ENCODE assay signal across 7 mouse cellular contexts in genomic region chr7:66190385-66190784, GRCm38 (mm10).
DNase-seq lines count a peak whose midpoint lies in the region; ATAC-seq and TF ChIP-seq lines count a peak whose summit lies in the region.
"Not testable (repeated sequence)": the region's sequence is repeated elsewhere in the genome, so short reads cannot be mapped to it uniquely, and the experiment has no call there.

No protein-coding gene starts in this region.

- not testable (repeated sequence) for H3K4me3 ChIP-seq in G1E (ENCODE audit: low read depth, low read length); bone marrow, adult 2 months (replicated peaks; ENCODE audit: control insufficient read depth, low read depth, low read length); heart, adult 2 months; layer of hippocampus, adult 2 months; lung, adult 2 months (replicated peaks; ENCODE audit: extremely low read depth, low read depth, low read length); spleen, adult 2 months (ENCODE audit: extremely low read depth, insufficient read depth, insufficient read length)

- DNase-seq in A20 (ENCODE audit: low read depth, low spot score), result peak; percentile 35
- DNase-seq in G1E (ENCODE audit: low spot score); heart, adult 2 months; layer of hippocampus, adult 2 months (ENCODE audit: low spot score in 2 of 2); lung, adult 2 months; spleen, adult 2 months (ENCODE audit: low read depth in 1 of 2, low spot score in 2 of 2): not testable (repeated sequence)

- H3K4me1 ChIP-seq in G1E (ENCODE audit: insufficient read depth, low read depth, low read length), result peaks cover 79% of the 10 kb centered on the region
- not testable (repeated sequence) for H3K4me1 ChIP-seq in bone marrow, adult 2 months (ENCODE audit: control insufficient read depth, insufficient read depth, low read length); heart, adult 2 months (ENCODE audit: control insufficient read depth, insufficient read depth, low read length); lung, adult 2 months (ENCODE audit: control insufficient read depth, insufficient read depth, low read length)
- peaks cover 26% of the 10 kb centered on the region; the same call in 1 of the 2 replicates for H3K4me1 ChIP-seq in spleen, adult 2 months (ENCODE audit: control insufficient read depth, insufficient read depth, insufficient read length)

- TF ChIP-seq CTCF in G1E (IDR thresholded peaks at IDR 0.05; ENCODE audit: low read depth, low read length), result 0 out of 2 replicates have a peak, but pooled peaks have one; percentile 9
- peak; percentile 53 for TF ChIP-seq CTCF in bone marrow, adult 2 months (IDR thresholded peaks at IDR 0.05; ENCODE audit: control insufficient read depth, insufficient read depth, low read length)
- TF ChIP-seq CTCF in heart, adult 2 months (IDR thresholded peaks at IDR 0.05), result peak; percentile 42
- peak; percentile 63 for TF ChIP-seq CTCF in layer of hippocampus, adult 2 months (conservative IDR thresholded peaks at IDR 0.05)
- TF ChIP-seq CTCF in lung, adult 2 months (IDR thresholded peaks at IDR 0.05; ENCODE audit: insufficient read depth, low read length), result peak; percentile 27; the same call in 1 of the 2 replicates
- TF ChIP-seq CTCF in spleen, adult 2 months (IDR thresholded peaks at IDR 0.05; ENCODE audit: extremely low read depth, insufficient read depth, insufficient read length, insufficient replicate concordance), result peak; percentile 22; the same call in 1 of the 2 replicates

- 81% methylated on average over 10 of the region's 10 CpGs for WGBS in bone marrow, adult 2 months
- 93% methylated on average over 10 of the region's 10 CpGs for WGBS in heart, adult 2 months
- 93% methylated on average over 10 of the region's 10 CpGs for WGBS in lung, adult 2 months
- 85% methylated on average over 10 of the region's 10 CpGs for WGBS in spleen, adult 2 months

- not testable (repeated sequence) for H3K9me3 ChIP-seq in G1E (replicated peaks)

- H3K27me3 ChIP-seq in G1E (ENCODE audit: insufficient read depth, low read length); heart, adult 2 months (ENCODE audit: control insufficient read depth, insufficient read depth, low read length); spleen, adult 2 months (ENCODE audit: control insufficient read depth, insufficient read depth, low read length): not testable (repeated sequence)

- H3K36me3 ChIP-seq in G1E (replicated peaks); heart, adult 2 months (ENCODE audit: control insufficient read depth, insufficient read depth, low read length); spleen, adult 2 months (ENCODE audit: control insufficient read depth, insufficient read depth, low read length): not testable (repeated sequence)

- H3K9ac ChIP-seq in heart, adult 2 months (ENCODE audit: low read depth, low read length), result not testable (repeated sequence)

- TF ChIP-seq POLR2A in bone marrow, adult 2 months (IDR thresholded peaks at IDR 0.05; ENCODE audit: borderline replicate concordance, control insufficient read depth, low read depth, low read length); heart, adult 2 months (IDR thresholded peaks at IDR 0.05; ENCODE audit: insufficient read depth, low read depth, low read length); lung, adult 2 months (IDR thresholded peaks at IDR 0.05; ENCODE audit: borderline replicate concordance, extremely low read depth, low read depth, low read length); spleen, adult 2 months (IDR thresholded peaks at IDR 0.05; ENCODE audit: low read depth, low read length): not testable (repeated sequence)

- H3K27ac ChIP-seq in bone marrow, adult 2 months (ENCODE audit: control insufficient read depth, insufficient read depth, low read depth, low read length, poor library complexity); heart, adult 2 months; layer of hippocampus, adult 2 months; spleen, adult 2 months (ENCODE audit: insufficient read depth, low read length): not testable (repeated sequence)

- not testable (repeated sequence) for TF ChIP-seq EP300 in heart, adult 2 months (IDR thresholded peaks at IDR 0.05; ENCODE audit: insufficient read depth, low read depth, low read length)

- intact Hi-C loops in heart, adult 2 months (cut with DNase I), result not testable (repeated sequence)

- not testable (repeated sequence) for ATAC-seq in G1E (ENCODE audit: extremely low read depth, insufficient number of reproducible peaks, low FRiP score, poor library complexity, severe bottlenecking)

- not testable (repeated sequence) for H3K79me2 ChIP-seq in heart, adult 2 months (replicated peaks; ENCODE audit: control insufficient read depth, insufficient read depth, low read length)

Comparison
In these comparisons a context has a peak if more than half of its experiments do, and no peak if none do; other contexts are left out.
1. CTCF ChIP-seq: peak in every context shown above with its lines; median percentile 63 in layer of hippocampus, adult 2 months; 53 in bone marrow, adult 2 months; 42 in heart, adult 2 months; 27 in lung, adult 2 months; 22 in spleen, adult 2 months; 9 in G1E.